Mouse (Mus musculus) activated CD4-positive, CD25-positive, alpha-beta regulatory T cell, adult 9 weeks (primary cell): ENCODE measurements around the gene Rps8. TPM values are rescaled to one million over a fixed set of nuclear protein-coding genes. Genes with fewer than 3 reads are reported as not detected.

ENCODE experiments used
- polyA plus RNA-seq: library from polyadenylated mRNA; unstranded; fragments of 100-300 nt; shearing (Covaris generic); gene quantifications from one replicate; pipeline ENCODE4 v1.2.1, GENCODE M21; 2017

The Rps8 gene
- 562 TPM for polyA plus RNA-seq

DNA sequence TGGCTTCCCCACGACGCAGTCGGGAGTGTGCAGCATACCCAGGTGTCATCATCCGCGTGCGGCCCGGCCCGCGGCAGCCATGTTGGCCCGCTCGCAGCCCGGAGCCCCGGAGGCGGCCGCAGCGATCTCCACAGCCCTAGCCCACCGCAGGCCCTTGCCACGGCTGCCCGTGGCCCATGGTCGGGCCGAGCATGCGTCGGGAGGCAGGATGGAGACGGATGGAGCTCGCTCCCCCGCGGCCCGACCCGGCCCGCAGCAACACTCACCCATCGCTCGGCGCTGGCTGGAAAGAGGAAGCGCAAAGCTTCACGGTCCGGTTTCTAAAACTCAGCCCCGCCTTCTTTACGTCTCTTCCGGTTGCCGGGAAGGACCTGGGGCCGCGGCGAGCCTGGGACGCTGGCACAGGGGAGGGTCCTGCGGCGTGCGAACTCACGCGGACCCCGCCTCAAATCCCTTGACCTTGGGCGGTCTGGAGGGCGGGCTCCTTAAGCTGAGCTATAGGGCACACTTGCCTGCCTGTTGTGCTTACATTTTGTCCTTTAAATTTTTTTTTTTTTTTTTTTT is at the start of gene Rps8:
Gene Rps8, minus strand, starts transcription at position 452 of the 564 bp plus-strand sequence.

DNA sequence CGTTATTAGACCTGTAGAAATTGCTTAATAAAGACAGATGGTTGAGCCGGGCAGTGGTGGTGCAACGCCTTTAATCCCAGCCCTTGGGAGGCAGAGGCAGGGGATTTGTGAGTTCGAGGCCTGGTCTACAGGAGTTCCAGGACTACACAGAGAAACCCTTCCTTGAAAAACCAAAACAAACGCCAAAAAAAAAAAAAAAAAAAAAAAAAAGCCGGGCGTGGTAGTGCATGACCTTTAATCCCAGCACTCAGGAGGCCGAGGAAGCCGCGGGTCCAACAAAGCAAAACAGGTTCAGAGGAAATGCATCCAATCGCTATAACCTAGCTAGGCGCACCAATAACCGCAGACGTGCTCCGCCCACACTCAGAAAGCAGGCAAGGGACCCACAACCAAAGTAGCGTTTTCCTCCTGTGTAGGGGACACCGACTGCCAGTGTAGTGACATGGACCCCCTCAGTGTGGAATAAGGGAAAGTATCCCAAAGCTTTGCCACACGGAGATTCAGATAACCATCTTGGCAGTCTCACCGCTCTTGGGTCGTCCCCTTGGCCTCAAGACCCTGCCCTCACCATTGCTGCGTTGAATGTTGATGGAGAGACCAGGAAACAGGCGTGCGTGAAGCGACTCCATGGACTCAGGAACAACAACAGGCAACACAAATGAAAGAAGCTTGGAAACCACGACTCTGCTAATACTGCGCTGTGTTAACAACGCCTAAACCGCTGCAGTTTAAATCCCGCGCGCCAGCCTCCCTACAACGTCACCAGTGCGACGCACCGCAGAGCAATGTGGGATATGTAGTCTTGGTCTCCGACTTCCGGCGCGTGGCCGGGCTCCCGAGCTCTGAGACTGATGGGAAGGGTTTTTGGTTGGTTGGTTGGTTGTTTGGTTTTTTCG is 26.1 kb upstream of the Rps8 start, which contains the start of gene Kif2c:
Gene Kif2c, minus strand, starts transcription at position 777 of the 896 bp plus-strand sequence.

DNA sequence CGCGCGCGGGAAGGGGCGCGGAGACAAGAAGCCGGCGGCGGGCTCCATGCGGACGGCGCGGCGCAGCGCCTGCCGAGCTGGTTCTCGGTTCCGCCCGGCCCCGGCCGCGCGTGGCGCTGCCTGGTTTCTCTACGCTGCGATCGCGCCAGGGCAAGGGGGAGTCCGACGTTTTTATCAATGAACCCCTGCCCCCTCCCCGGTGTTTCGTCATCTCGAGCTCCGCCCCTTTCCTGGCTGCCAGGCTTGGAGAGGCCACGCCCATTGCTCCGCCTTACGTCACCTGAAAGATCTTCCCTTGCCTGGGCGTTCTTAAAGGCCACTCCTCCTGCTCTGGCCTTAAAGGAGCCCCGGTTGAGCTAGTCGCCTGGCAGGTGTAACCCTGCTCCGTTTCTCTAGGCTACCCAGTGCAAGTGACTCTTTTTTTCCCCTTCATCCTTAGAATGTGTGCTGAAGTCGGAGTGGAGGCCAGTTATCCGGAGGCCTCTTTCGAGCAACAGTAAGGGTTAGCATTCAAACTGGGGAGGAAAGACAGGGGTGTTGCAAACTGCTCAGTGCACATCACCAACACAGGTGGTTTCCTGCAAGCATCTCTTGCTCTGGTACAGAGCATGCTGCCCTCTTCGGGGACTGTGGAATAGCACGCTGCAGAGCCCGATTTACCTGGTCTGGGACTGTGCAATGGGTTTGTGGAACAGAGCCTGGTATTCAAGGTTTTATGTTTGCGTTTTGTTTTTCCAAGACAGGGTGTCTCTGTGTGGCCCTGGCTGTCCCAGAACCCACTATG is 22.0 kb downstream of the Rps8 start, which contains the start of gene Plk3:
Gene Plk3, minus strand, starts transcription at position 147 of the 784 bp plus-strand sequence.

DNA sequence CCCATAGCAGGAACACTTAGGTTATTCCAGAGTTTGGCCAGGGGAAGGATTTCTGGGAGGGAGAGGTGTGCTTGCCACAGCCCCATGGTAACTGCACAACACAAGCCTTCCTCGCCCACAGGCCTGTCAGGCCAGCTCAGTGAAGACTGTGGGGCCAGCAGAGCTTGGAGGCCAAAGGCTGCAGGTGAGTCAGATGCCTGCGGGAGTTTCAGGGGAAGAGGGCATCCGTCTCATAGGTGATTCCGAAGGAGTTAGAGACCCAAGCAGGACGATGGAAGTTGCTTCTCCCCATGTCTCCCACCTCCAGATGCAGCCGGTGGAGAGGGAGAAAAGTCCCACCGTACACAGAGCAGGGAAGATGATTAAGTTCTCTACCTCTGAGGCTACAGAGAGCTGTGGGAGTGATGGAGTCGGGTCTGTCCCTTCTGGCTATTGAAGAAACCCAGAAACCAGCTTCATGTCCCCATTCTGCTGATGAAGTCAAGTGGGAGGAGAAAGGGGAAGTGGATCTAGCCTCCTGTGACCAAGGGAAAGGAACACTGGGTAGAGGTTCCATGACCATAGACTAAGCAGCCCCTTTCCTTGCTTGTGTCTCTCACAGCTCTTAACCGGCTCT is 29.3 kb downstream of the Rps8 start, which contains the start of gene Tctex1d4:
Gene Tctex1d4, plus strand, starts transcription at position 120 of the 616 bp plus-strand sequence.

DNA sequence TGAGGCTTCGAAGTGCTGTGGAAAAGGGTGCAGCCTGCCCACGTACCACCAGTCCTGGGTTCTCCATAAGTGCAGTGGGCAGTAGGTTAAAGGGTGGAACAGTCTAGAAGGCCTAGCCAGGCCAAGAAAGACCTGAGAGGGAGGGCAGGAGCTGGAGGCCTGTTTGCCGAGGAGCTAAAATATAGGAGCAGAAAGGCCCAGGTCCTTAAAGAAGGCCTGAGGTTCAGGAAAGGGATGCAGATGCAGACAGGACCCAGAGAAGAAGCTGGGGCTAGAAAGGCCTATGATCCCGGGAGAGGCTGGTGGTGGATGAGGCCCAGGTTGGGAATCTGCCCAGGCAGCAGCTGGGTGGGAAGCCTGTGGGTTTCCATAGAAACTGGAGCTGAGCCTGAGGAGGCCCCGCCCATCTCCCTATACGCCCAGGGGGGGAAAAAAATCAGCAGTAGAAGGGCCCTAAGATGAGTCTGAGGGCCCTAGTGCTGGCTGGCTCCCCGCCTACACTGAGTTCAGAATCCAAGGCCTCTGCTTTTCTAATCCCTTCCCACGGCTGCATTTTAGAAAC is 30.6 kb downstream of the Rps8 start, which contains the start of gene Btbd19:
Gene Btbd19, minus strand, starts transcription at position 378 of the 562 bp plus-strand sequence.

Other genes with a start within 250 kb of the Rps8 start
- 105 TPM for gene Urod, start 161.8 kb downstream of the Rps8 start, polyA plus RNA-seq
- gene Hectd3, start 160.9 kb downstream of the Rps8 start, polyA plus RNA-seq: 6.9 TPM
- gene Eif2b3, start 136.8 kb downstream of the Rps8 start, polyA plus RNA-seq: 30.5 TPM
- not detected for gene Ptch2, start 60.2 kb downstream of the Rps8 start, polyA plus RNA-seq
- gene Btbd19, start 30.5 kb downstream of the Rps8 start, polyA plus RNA-seq: 55.0 TPM
- 0.70 TPM for gene Tctex1d4, start 29.4 kb downstream of the Rps8 start, polyA plus RNA-seq
- gene Plk3, start 22.3 kb downstream of the Rps8 start, polyA plus RNA-seq: 2.4 TPM
- gene Kif2c, start 26.4 kb upstream of the Rps8 start, polyA plus RNA-seq: 3.3 TPM
- gene Tmem53, start 95.7 kb upstream of the Rps8 start, polyA plus RNA-seq: 1.1 TPM
- gene Armh1, start 95.9 kb upstream of the Rps8 start, polyA plus RNA-seq: not detected